Mouse (Mus musculus) ovary, postnatal 14 days (tissue): ENCODE measurements around the gene Apela.
"Not testable (repeated sequence)": the region's sequence is repeated elsewhere in the genome, so short reads cannot be mapped to it uniquely, and the experiment has no call there.

Experiments
- DNase-seq: peaks from one replicate; pipeline ENCODE4 v3.0.0; 2022; ENCODE audit warnings: low spot score

Apela gene

DNA sequence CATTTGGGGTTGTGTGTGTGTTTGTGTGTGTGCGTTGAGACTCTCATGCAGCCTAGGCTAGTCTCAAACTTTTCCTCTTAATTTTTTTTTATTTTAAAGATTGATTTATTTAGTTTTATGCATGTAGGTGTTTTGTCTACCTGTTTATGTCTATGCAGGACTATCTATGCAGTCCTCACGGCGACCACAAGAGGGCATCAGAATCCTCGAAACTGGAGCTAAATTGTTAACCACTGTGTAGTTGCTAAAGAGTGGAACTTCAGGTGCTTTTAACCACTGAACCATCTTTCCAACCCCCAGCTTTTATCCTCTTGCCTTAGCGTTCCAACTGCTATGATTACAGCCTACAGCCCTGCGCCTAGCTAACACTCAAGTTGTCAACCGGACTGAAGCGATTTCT, 14.7 kb downstream of the Apela start:
- peak; percentile 68 for DNase-seq

DNA sequence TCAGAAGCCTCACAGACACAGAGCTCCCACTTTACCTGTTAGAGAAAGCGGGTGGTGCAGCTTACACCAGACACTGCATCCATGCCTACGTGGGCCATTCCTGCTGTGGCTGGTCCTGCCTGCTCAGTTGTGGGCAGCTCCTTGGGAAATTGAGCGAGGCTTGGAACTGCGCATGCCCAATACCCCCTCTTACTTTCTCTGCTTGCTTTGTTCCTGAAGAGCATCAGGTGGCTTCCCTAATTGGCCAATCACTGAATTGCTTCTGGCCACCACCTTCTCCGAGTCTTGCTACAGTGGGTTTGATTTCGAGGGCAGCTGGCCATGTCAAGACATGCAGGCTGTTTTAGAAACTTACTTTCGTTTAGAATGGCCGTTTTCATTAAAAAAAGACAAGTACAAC, 18.7 kb downstream of the Apela start, which contains the start of the genes Trim61 and Trim60:
Gene Trim61, minus strand, starts transcription at position 101 of the 400 bp plus-strand sequence.
Gene Trim60, minus strand, starts transcription at position 162 of the 400 bp plus-strand sequence.
- no peak for DNase-seq

DNA sequence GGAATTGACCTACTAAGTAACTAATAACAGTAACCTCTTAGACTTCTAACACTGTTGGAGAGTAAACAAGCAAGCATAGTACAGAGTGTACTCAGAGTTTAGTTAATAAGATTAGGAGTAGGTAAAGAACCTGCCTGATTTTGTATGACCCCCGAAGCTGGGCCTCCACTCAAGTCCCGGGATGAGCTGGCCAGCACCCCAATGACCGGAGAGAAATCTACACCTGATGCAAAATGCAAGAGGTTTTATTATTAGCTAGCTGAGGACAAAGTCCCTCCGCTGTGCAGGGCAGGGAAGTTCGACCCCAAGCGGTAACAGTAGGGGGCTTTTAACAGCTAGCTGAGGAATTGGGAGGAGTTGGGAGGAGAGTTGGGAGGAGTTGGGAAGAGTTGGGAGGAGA, 29.5 kb downstream of the Apela start:
- not testable (repeated sequence) for DNase-seq

DNA sequence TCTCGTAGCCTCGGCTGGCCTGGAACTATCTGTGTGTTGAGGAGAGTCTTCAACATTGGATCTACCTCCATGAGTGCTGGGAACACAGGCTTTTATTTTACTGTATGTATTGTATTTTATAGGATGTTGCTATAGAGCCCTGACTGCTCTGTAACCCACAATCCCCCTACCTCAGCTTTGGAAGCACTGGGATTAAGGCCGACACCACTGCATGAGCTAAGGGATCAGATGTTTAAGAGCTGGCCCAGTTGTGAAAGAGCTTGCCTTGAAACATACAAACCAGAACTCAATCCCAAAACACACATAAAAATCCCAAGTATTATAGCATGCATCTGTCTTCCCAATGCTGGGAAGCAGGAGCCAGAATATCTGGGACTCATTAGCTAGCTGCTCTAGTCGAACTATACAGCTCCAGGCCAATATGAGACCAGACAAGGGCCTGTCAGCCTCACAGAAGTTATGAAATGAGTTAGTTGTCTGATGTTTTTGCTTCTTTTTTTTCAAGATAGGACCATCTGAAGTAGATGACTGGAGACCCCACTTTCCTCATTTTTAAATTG, 38.2 kb downstream of the Apela start:
- no peak for DNase-seq

DNA sequence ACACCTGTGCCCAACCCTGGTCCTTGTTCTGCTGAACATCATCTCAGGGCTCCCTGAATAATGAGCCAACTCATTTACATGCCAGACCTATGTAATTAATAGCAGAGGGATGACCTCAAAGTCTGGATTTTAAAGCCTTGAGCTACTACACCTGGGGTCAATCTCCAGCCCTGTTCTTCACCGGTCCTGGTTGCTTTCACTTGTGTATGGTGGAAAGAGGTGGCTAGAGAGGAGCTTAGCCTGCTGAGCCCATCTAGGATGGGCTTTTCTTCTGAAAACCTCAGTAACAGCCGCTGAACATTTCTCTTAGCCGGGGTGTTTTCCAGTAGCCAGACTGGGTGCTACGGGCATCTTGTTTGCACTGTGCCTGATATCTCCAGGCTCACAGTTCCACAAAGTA, 49.4 kb downstream of the Apela start, which contains the start of gene Trim75:
Gene Trim75, minus strand, starts transcription at position 101 of the 400 bp plus-strand sequence.
- DNase-seq, result no peak

DNA sequence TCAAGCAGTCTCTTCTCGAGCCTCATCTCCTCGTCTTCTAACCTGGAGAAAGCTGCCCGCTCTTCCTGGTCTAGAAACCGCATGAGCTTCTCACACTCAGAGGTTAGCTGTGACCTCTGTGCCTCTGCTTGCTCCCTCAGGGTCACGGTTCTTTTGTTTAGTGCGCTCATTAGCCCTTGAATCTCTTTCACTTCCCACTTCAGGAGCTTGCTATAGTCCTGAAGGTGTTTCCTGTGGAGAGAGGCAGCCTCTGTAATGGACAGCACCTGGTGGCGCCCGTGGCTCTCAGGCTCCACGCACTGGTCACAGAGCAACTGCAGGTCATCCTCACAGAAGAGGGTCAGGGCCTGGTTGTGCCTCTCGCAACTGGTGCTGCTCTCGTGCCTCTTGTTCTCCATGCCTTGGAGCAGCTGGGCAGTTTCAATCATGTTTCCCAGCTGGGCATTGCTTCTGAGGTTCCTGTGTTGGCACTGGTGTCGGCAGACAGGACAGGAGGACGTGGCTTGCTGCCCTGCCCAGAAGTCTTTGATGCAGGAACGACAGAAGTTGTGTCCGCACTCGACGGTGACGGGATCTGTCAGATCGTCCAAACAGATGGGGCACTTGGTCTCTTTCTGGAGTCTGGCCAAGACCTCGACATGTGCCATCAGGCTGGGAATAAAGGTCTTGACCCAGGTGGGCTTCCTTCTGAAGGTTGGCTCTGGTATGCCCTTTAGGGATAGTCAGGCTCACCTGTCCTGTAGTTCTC, 53.8 kb downstream of the Apela start:
- DNase-seq, result no peak
